Mouse (Mus musculus) neural tube, embryonic 10.5 days (tissue): ENCODE results near the gene Ticam1.
A peak's percentile ranks its signal among the peaks of the same experiment; 100 is the strongest.
"Not testable (repeated sequence)": the region's sequence is repeated elsewhere in the genome, so short reads cannot be mapped to it uniquely, and the experiment has no call there.

Experiments
- DNase-seq: peaks from one replicate; pipeline ENCODE4 v3.0.0-alpha.2; 2017; ENCODE audit warnings: low spot score; ENCODE audit errors: extremely low spot score

Ticam1 gene

GRCm38 (mm10) chr17:56264020-56264419 lies 12.6 kb downstream of the Ticam1 start:
- DNase-seq: peak; percentile 70

DNA sequence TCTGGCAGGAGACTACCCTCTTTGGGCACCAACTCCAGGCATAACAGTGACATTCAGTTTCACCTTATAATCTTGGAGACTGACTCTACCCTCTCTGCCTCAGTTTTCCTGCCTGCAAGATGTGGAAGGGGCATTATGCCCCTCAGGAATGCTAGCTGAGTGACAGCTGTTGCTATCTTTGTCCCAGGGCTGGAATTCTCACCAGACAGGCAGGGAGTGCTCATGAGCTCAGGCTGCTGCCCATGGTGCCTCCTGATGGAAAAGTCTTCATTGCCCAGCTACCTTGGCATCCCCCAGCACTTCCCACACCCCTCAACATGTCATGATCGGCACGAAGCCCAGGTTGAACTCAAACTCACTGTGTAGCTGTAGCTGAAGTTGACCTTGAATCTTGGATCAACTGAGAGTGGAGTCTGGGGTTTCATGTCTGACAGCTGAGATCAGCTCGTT lies 13.9 kb downstream of the Ticam1 start:
- no peak for DNase-seq

- no peak for DNase-seq
These were observed 15.4 kb downstream of the Ticam1 start for GRCm38 (mm10) chr17:56261166-56261565.

DNA sequence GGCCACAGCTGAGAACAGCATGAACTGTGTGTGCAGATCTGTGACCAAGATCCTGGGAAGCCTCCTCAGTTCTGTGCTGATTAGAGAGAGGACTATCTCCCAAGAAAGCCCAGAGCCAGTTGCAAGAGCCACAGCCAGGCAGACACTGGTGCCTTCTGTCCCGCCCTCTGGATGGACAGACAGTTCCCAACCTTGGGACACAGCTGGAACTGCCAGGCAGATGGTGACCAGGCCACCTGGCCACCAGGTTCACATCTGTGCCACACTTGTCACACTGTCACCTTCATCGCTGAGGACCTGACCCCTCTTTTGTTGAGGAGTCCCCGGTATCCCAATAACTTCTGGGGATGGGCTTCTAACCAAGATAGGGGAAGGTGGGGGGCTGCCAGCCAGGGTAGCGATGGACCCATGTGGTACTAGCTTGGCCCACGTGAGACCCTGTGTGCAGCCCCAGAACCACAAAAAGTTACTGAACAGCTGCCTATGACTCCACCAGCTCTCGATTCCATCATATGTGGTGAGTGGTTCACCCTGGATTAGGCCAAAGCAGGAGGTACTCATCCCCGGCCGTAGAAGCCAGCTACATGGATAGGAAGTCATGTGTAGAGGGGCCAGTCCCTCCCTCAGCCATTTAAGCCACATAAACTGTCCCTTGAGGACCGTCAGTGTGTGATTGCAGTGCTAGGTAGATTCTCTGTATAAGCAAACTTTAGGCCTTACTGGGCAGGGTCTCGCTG lies 17.1 kb downstream of the Ticam1 start:
- DNase-seq: no peak

GRCm38 (mm10) chr17:56258812-56259211 lies 17.8 kb downstream of the Ticam1 start:
- DNase-seq: not testable (repeated sequence)

DNA sequence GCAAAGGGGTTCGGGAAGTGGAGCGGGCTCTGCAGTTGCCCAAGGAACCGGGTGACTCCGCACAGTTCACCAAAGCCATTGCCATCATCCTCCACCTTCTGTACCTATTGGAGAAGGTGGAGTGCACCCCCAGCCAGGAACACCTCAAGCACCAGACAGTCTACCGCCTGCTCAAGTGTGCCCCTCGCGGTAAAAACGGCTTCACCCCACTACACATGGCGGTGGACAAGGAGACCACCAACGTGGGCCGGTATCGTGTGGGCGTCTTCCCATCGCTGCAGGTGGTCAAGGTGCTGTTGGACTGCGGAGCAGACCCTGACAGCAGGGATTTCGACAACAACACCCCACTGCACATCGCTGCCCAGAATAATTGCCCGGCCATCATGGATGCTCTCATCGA lies 18.3 kb downstream of the Ticam1 start:
- DNase-seq: not testable (repeated sequence)

DNA sequence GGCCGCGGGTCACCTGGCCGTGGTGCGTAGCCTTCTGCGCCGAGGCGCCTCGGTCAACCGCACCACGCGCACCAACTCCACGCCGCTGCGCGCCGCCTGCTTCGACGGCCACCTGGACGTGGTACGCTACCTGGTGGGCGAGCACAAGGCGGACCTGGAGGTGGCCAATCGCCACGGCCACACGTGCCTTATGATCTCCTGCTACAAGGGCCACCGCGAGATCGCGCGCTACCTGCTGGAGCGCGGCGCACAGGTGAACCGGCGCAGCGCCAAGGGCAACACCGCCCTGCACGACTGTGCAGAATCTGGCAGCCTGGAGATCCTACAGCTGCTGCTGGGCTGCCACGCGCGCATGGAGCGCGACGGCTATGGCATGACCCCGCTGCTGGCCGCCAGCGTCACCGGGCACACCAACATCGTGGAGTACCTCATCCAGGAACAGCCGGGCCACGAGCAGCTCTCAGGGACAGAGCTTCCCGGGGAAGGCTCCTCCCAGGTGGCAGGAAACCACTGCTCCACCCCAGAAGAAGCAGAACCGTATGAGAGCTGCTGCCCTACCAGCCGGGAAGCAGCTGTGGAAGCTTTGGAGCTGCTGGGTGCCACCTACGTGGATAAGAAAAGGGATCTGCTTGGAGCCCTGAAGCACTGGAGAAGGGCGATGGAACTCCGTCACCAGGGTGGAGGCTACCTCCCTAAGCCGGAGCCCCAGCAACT lies 19.2 kb downstream of the Ticam1 start:
- no peak for DNase-seq

DNA sequence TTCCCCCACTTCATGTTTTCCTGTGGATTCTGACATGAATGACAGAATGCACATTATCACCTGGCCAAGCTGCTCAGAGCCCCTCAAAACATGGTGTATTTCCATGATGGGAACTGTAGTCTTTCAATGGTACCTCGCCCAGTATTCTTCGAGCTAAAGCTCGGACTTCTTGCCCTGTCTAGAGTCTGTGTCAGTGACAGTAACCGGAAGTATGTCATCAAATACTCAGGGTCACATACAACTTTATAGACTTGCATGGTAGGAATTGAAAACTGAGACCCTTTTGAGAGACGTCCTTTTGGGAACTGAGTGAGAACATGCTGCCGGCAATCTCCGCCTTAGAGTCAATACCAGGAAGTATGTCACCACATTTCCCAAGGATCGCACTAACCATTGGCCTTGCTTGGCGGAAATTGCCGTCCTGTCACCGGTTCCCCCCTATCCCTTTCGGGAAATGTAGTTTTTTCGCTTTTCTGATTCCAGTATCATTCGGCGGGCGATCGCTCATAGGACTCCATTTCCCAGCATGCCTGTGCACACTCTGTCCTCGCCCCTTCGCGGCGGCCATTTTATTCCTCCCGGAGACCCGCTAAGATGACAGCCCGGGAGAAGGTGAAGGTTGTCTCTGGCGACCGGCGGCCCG lies 20.2 kb downstream of the Ticam1 start, which contains the start of gene Fem1a:
Fem1a (plus strand) TSS at position 572 of the 643 bp plus-strand sequence.
- DNase-seq: peak; percentile 86

- peak; percentile 98 for DNase-seq
These were observed 20.7 kb downstream of the Ticam1 start for GRCm38 (mm10) chr17:56255863-56256238.

DNA sequence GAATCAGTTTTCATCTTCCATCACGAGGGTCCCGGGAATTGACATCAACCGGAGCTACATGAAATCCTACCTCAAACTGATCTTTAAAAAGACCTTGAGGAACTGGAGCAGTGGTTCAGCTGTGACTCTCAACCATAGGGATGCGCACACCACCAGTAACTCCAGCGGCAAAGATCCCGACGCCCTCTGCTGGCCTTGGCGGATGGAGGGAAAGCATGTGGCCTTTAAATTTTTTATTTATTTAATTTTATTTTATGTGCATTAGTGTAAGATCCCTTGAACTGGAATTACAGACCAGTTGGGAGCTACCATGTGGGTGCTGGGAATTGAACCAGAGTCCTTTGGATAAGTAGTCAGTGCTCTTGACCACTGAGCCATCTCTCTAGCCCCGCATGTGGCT lies 21.2 kb downstream of the Ticam1 start:
- DNase-seq: no peak

DNA sequence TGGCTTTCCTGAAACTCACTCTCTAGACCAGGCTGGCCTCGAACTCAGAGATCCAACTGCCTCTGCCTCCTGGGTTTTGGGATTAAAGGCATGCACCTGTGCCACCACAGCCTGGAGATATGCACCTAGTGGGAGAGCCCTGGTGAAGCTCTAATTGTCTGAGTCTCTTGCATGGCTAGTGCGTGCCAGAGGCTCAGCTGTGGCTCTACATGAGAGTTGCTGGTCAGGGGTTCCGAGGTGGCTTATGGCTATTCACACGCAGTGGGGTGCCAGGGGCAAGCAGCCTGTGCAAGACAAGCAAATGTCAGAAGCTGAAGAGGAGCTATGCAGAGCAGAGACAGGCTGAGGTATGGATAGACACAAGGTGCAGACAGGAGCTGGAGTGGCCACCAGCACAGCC lies 21.9 kb downstream of the Ticam1 start:
- DNase-seq: no peak

- DNase-seq: peak; percentile 60
These were observed 25.3 kb downstream of the Ticam1 start for GRCm38 (mm10) chr17:56251136-56251829.

DNA sequence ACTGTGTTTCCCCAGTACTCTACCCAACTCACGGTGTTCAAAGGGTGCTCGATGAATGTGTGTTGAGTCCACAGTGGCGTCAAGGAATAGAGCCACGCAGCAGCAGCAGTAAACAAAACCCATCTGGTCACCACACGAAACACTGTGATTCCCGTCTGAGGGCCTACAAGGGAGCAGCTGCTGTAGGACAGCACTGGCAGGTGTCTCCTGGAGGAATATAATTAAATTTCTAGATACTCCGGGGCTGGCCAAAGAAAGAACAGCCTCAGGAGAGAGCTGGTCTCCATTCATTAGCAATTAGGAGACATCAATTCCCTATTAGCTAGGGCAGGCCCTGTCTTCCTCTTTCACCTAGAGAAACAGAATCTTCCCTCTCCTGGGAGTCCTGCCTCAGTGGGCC lies 31.0 kb downstream of the Ticam1 start:
- no peak for DNase-seq

GRCm38 (mm10) chr17:56241541-56242401 lies 34.8 kb downstream of the Ticam1 start:
- DNase-seq: peak; percentile 94

- DNase-seq: peak; percentile 73
These were observed 42.6 kb downstream of the Ticam1 start for GRCm38 (mm10) chr17:56233818-56234469.

DNA sequence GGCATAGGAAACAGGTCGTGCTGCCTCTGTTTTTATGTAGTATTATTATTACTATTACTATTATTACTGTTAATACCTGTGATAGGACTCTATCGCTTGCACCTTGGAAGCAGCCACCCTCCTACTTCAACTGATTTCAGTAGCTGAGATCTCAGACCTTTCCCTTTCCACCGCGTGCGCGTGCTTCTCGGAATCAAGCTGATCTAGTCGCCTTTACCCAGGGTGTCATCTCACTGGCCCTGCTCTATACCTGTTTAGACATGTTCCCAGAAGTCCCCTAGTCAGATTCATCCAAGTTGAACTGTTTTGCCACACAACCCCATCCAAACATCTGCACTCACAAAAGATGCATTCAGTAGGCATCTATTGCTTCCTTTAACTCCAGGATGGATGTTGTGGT lies 43.2 kb downstream of the Ticam1 start:
- no peak for DNase-seq

GRCm38 (mm10) chr17:56229943-56230342 lies 46.6 kb downstream of the Ticam1 start:
- no peak for DNase-seq

GRCm38 (mm10) chr17:56226566-56226965 lies 50.0 kb downstream of the Ticam1 start:
- DNase-seq: no peak

DNA sequence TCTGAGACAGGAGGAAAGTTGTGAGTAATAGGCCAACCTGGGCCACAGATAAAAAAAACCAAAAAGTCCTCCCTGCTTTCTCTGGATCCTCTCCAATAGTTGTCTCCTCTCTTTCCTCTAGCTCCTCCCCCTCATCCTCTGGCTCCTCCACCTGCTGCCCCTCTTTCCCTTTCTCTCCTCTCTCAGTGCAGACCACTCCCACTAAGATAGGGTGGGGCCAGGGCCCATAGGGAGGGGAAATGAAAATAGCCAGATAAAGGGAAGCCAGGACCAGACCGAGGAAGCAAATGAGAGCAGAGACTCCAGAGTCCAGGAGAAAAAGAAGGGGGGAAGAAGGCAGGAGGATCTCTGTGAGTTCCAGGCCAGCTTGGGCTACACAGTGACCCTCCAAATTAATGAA lies 51.7 kb downstream of the Ticam1 start:
- no peak for DNase-seq

- no peak for DNase-seq
These were observed 56.8 kb downstream of the Ticam1 start for GRCm38 (mm10) chr17:56219805-56220204.
